Mouse (Mus musculus) liver, adult 10 weeks (tissue): ENCODE results near the gene Fat3. TPM values are rescaled to one million over a fixed set of nuclear protein-coding genes. Genes with fewer than 3 reads are reported as not detected.

ENCODE experiments used
- polyA plus RNA-seq: library from polyadenylated mRNA; stranded (reverse); fragments of 350-450 nt; fragmentation: Illumina TruSeq; extraction: RNeasy Lipid Tissue Mini Kit (QIAGEN cat#74804); gene quantifications from one replicate; pipeline ENCODE4 v1.2.3, GENCODE M21; 2014; ENCODE audit warnings: low read depth, low replicate concordance

Fat3 gene
- polyA plus RNA-seq = not detected

DNA sequence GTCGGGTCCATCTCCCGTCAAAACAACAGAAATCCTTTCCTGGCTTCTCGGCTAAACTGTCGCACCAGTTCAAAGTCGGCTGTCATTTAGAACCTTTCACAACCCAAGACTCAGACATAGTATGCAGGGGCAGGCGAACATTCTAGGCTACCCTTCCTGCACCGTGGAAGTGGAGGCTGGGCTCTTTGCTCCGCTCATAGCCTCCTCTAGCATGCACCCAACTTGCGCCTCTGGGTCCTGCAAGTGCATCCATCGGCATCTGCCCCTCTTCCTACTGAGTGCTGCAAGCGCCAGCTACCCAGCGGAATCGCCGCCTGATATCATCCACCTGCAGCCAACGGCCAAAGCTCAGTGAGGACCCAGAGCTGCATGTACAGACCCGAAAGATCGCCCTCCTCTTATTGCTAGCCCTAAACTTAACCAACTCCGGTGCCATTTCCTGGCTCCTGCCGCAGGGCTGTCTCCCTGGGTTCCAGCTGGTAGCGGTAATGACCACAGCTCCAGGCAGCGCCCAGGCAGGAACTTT is at the start of gene Fat3:
Gene Fat3 (minus strand): TSS at position 100 of the 526 bp plus-strand sequence.

GRCm38 (mm10) chr9:15874506-15875160 is 626.5 kb downstream of the Fat3 start, which contains the start of gene Mtnr1b:
Gene Mtnr1b, minus strand, starts transcription at chr9:15874556.

